Mouse (Mus musculus) thymus, adult 2 months (tissue): ENCODE measurements around the gene Dcaf11.

ENCODE experiments used
- CTCF ChIP-seq: fragments of 200-500 bp; IDR thresholded peaks from 2 replicates; pipeline ENCODE4 v1.5.1; 2012; ENCODE audit warnings: mild to moderate bottlenecking, control low read depth, low read length, moderate library complexity, borderline replicate concordance; ENCODE audit not compliant: control insufficient read depth, poor library complexity, insufficient read depth; ENCODE audit errors: extremely low read depth
- POLR2A ChIP-seq: fragments of 200-500 bp; IDR thresholded peaks from 2 replicates; pipeline ENCODE4 v1.6.1; 2012; ENCODE audit warnings: mild to moderate bottlenecking, low read length, control low read depth, moderate library complexity; ENCODE audit not compliant: control insufficient read depth, poor library complexity, insufficient read depth; ENCODE audit errors: extremely low read depth

DNA sequence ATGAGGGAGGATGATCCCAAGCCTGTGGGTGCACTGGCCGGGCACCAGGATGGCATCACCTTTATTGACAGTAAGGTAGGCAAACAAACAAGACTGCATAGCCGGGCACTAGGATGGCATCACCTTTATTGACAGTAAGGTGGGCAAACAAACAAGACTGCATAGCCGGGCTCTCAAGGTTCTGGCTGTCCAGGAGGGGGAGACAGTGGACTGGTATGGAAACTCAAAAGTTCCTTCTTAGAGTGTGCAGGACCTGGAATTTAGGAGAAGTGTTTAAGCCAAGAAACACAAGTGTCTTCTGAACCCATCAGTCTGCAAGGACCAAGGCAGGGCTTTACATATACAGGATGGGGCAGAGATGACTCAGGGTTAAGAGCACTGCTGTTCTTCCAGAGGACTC, 5.9 kb downstream of the Dcaf11 start:
- TF ChIP-seq CTCF = no peak
- TF ChIP-seq POLR2A = no peak
